Mouse (Mus musculus) left cerebral cortex, postnatal 10 days (tissue): ENCODE data around the gene Gla. TPM values are rescaled to one million over a fixed set of nuclear protein-coding genes. Genes with fewer than 3 reads are reported as not detected.

Experiments used
- DNase-seq, 2 experiments: peaks; one replicate each; pipeline ENCODE4 v3.0.0; 2021 to 2022; ENCODE audit warnings: low spot score in 2 of 2, mixed read lengths in 1 of 2; ENCODE audit errors: extremely low spot score in 1 of 2
- intact Hi-C: fragments of 180-260 bp; cut with DNase I; formaldehyde crosslinking; loops from one replicate; pipeline ENCODE4 v1.15.1; 2025
- total RNA-seq, 2 experiments: library from RNA; stranded (reverse); gene quantifications; 2 replicates each; pipeline ENCODE4 v1.2.3; 2021

The Gla gene
- total RNA-seq: 1 to 10 TPM; 8.8 to 9.2 TPM

DNA sequence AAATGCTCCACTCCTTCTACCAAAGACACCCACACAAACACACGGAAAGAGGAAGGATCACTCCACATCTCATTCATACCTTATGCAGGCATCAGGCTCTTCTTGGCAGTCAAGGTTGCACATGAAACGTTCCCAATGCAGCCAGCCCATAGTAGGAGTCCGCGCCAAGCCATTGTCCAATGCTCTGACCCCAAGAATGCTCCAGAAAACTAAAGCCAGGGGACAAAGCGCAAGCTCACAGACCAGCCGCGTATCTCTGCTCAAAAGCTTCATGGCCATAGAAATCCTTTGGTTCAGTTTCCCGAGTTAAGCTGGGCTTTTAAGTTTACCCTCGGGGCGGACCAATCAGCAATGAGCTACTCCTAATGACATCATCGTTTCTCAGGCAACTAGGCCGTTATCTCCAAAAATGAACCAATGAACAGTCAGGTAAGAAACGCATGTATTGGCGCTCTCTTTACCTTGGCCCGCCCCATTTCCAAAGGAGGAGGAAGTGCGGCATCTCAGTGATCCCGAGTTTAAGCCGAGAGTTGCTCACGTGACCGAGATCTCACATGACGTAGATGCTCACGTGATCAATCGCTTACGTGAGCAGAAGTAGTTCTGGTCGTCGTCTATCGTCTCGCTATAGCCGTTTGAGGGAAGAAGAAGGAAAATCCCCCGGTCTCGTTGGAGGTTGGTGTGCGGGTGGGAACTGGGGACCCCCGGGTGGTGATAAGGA is at the start of gene Gla, which contains the start of gene Hnrnph2:
Gene Gla, minus strand, starts transcription at position 467 of the 721 bp plus-strand sequence.
Gene Hnrnph2, plus strand, starts transcription at position 521 of the 721 bp plus-strand sequence.
- intact Hi-C loops: loop anchor here (10.0 kb wide), 1 partner anchor 314 kb away; no protein-coding TSS in a partner anchor
- DNase-seq: peak; percentile 91

DNA sequence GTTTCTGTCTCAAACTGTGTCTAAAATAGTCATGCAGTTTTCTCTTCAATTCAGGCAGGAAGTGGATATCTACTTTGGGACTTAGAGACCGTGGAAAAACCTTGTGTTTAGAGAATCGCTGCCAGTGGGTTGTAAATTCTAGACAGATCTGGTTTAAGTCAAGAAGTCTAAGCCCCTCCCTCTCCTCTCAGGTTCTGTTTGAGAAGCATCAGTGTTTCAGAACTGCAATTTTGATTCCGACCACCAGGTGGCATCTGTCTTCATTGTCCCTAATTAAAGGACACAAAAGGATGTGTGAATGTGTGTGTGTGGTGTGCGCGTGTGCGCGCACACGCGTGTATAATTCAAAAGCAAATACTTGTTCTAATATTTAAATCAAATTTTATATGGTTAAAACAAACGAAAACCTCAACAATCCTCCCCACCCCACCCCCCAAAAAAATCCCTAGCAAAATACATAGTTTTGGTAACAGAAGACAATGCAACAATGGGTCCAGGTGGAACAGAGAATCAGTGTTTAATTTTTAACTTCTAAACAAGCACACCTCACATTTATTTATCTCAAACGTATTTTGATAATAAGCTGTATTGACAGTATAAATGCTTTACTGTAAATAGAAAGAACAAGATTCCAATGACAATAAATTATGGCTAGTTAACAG is 47.2 kb upstream of the Gla start:
- DNase-seq: peak; percentile 68 to 76
- intact Hi-C loops: loop anchor here (5.0 kb wide), 1 partner anchor 69 kb away; the partner anchor contains the start of gene Armcx1

GRCm38 (mm10) chrX:134647421-134647820 is 46.5 kb upstream of the Gla start:
- intact Hi-C loops: loop anchor here (5.0 kb wide), 1 partner anchor 70 kb away; the partner anchor contains the start of gene Armcx1
- DNase-seq: no peak

GRCm38 (mm10) chrX:134646338-134646737 is 45.4 kb upstream of the Gla start:
- DNase-seq: no peak

DNA sequence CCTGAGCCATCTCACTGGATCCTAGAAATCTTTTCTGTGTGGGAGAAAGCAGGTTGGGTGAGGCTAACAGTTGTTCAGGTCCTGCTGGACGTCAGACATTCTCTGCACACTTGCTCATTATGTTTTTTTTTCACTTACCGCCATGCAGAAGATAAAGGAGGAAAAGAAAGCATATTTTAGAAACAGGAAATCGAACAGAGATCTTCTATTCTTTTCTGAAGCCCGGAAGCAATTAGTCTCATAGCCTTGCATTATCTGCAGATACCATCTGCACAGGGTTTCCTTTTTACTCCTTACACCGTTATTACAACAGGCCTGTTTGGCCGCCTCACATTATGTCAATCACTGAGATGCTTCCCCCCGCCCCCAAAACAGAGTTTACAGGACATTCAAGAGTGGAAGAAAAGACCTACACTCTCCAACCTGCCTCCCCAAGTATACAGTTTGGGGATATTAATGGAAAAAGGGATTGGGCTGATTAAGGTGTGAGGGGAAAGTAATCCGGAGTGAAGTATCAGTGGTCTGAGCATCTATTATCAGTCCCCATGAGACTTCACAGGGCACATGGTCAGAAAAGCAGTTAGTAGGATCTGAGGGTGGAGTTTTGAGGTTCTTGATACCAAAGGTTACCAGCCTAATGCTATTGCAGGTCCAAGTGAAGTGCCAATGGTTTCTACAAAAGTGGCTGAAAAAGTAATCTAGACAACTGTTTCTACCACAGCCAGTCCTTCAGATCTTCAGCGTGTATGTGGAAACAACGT is 40.3 kb upstream of the Gla start:
- DNase-seq: no peak
- intact Hi-C loops: no loop called here

More at GRCm38 (mm10) chrX:134646338-134646737, 45.4 kb upstream of the Gla start:
- intact Hi-C loops: loop anchor here (5.0 kb wide), 1 partner anchor 71 kb away; the partner anchor contains the start of gene Armcx1

- no peak for DNase-seq
Observed at GRCm38 (mm10) chrX:134635860-134636259, 34.9 kb upstream of the Gla start.

DNA sequence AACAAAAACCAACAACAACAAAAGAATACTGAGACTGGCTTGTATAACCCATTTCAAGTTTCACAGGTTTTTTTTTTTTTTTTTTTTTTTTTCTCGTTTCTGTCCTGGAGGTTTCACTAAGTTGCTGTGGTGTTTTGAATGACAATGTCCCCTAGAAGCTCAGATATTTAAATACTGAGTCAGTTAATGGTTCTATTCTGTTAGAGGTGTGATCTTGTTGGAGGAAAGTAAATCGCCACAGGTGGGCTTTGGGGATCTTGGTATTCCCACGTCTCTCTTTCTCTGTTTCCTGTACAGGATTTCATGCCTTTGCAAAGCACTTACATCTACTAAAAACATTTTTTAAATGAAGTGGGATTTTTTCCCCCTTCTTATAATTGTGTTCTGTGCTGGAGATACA is 34.2 kb upstream of the Gla start:
- no peak for DNase-seq
- intact Hi-C loops: no loop called here

More at GRCm38 (mm10) chrX:134635860-134636259, 34.9 kb upstream of the Gla start:
- intact Hi-C loops: no loop called here

GRCm38 (mm10) chrX:134632710-134633109 is 31.8 kb upstream of the Gla start:
- intact Hi-C loops: no loop called here
- DNase-seq: no peak

- intact Hi-C loops: no loop called here
- DNase-seq: no peak
Observed at GRCm38 (mm10) chrX:134628200-134628599, 27.3 kb upstream of the Gla start.

- no peak for DNase-seq
- intact Hi-C loops: no loop called here
Observed at GRCm38 (mm10) chrX:134623350-134623749, 22.4 kb upstream of the Gla start.

DNA sequence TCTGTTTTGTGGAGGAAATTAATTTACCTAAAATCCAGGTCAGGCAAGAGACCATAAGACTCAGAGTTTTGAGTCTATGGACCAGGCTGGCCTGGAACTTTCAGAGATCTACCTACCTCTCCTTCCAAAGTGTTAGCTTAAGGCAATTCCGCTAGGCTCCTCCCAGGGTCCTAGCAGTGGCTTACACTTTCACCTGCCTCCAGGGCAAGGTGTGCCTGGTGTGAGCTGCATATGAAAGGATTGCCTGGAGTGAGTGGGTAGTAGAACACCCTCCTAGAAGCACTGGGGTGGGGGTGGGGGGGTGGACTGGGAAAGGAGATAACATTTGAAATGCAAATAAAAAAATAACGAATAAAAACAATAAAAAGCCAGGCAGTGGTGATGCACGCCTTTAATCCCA is 20.8 kb upstream of the Gla start:
- intact Hi-C loops: no loop called here
- DNase-seq: no peak

DNA sequence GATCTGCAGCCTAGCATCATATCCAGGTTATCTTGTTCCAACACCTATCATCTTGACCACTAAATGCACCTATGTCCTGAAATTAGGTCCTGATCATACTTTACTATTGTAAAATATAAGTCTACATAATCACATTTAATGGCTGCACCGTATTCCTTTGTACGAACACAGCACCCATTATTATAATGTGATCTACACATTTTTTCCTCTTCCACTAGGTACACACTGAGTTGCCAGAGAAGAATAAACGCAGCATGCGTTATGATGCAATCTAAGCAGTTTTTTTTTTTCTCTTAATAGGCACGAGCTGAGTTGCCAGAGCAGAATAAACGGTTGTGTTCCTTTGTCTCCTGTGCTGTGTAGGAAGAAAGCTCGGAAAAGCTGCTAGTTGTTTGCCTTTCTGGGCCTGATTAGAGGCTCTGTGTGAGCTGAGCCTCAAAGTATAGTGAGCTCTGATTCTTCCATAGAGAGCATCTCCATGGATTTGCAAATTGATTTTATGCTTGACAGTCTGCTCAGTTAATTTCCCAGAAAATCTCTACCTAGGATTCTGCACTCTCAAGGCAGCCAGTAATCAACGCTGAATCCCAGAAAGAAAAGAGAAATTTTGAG is 19.4 kb upstream of the Gla start:
- no peak for DNase-seq
- intact Hi-C loops: no loop called here

GRCm38 (mm10) chrX:134619695-134620094 is 18.8 kb upstream of the Gla start:
- intact Hi-C loops: no loop called here
- DNase-seq: no peak

DNA sequence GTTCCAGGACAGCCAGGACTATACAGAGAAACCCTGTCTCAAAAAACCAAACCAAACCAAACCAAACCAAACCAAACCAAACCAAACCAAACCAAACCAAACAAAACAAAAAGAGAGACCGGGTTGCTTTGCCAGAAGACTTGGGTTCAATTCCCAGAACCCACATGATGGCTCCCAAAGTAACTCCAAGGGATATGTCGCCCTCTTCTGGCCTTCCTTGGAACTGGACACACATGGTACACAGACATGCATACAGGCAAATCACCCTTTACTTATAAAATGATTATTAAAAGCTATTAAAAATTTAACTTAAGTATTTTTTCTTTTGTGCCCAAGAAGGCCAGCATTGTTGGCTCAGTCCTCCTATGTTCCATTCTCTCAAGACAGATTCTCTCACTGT is 13.4 kb upstream of the Gla start:
- DNase-seq: no peak
- intact Hi-C loops: loop anchor here (5.0 kb wide), 1 partner anchor 103 kb away; the partner anchor contains the start of gene Armcx1

- intact Hi-C loops: loop anchor here (5.0 kb wide), 1 partner anchor 105 kb away; the partner anchor contains the start of gene Armcx1
- DNase-seq: peak in 1 of 2 experiments; percentile 62
Observed at GRCm38 (mm10) chrX:134612285-134612959, 11.5 kb upstream of the Gla start.

GRCm38 (mm10) chrX:134610984-134611383 is 10.1 kb upstream of the Gla start:
- intact Hi-C loops: loop anchor here (5.0 kb wide), 1 partner anchor 106 kb away; the partner anchor contains the start of gene Armcx1

GRCm38 (mm10) chrX:134609472-134609871 is 8.5 kb upstream of the Gla start:
- intact Hi-C loops: loop anchor here (10.0 kb wide), 1 partner anchor 305 kb away; no protein-coding TSS in a partner anchor
- no peak for DNase-seq

More at GRCm38 (mm10) chrX:134610984-134611383, 10.1 kb upstream of the Gla start:
- DNase-seq: no peak
